Mouse (Mus musculus) megakaryocyte, embryonic 14.5 days (primary cell): ENCODE data around the gene Ece2. TPM values are rescaled to one million over a fixed set of nuclear protein-coding genes. Genes with fewer than 3 reads are reported as not detected.
A peak's percentile ranks its signal among the peaks of the same experiment; 100 is the strongest.
"Not testable (repeated sequence)": the region's sequence is repeated elsewhere in the genome, so short reads cannot be mapped to it uniquely, and the experiment has no call there.

Experiments
- H3K27me3 ChIP-seq: replicated peaks from 2 replicates; pipeline ENCODE3; 2012; ENCODE audit warnings: inconsistent platforms
- H3K36me3 ChIP-seq: replicated peaks from 2 replicates; pipeline ENCODE3; 2012; ENCODE audit warnings: low read length, inconsistent platforms, mixed read lengths
- H3K4me1 ChIP-seq: 2 replicates; pipeline ENCODE4 v1.6.1; 2012; ENCODE audit warnings: inconsistent platforms
- H3K4me3 ChIP-seq: replicated peaks from 2 replicates; pipeline ENCODE3; 2012; ENCODE audit warnings: moderate library complexity, mild to moderate bottlenecking, inconsistent platforms
- H3K9me3 ChIP-seq: 2 replicates; pipeline ENCODE4 v1.6.1; 2012; ENCODE audit warnings: inconsistent platforms
- FLI1 ChIP-seq: IDR thresholded peaks from 2 replicates; pipeline ENCODE4 v1.6.1; 2012; ENCODE audit warnings: low read length, inconsistent platforms, mixed read lengths
- GATA1 ChIP-seq: IDR thresholded peaks from 3 replicates; pipeline ENCODE4 v1.6.1; 2012; ENCODE audit warnings: mixed read lengths, low read length, inconsistent platforms, borderline replicate concordance
- polyA plus RNA-seq: library from polyadenylated mRNA; stranded (reverse); fragments of >175 nt; gene quantifications from 2 replicates; pipeline ENCODE4 v1.2.3, GENCODE M21; 2012; ENCODE audit warnings: low replicate concordance; ENCODE audit not compliant: insufficient read depth

The Ece2 gene
- polyA plus RNA-seq, 1 experiment, result not detected

DNA sequence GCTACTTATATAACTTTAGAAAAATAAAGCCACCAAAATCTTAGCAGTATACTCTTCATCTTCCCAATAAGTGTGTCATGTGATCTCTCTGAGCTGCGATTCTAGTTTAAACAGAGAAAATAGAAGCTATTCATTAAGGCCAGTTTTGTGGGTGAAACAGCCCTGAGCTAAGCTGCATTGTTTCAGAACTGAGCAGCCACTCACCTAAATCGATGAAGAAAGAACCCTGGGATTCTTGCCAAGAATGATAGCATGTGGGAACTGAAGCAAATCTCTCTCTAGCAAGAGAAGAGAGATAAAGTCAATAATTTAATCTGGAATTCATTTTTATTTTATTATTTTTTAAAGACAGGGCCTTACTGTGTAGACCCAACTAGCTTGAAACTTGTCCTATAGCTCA, 6.4 kb upstream of the Ece2 start:
- TF ChIP-seq GATA1, result no peak
- TF ChIP-seq FLI1, result no peak
- 0 out of 2 replicates have a peak, but pooled peaks cover 2% of the 10 kb centered on the region for H3K9me3 ChIP-seq

DNA sequence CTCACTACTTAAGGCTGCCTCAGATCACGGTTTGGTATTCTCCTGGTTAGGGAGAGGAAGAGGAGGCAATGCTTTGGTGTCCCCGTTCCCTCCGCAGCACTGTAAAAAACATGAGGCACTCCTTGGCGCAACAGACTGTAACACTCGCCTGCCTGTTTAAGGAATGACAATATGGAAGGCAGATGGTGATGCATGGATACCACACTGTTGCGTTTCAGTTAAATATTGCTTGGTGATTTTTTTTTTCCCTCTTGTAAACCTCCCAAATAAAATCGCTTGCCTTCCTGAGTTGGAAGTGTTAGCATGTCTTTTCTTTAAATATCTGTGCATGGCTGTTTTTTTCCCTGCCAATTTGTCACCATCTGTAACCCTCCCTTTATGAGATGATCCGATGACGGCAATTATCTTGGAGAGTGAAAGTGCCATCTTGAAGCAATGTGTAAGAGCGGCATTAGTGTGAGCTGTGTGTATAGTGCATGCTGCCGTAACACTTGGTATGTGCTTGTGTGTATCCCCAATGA, 697 bp upstream of the Ece2 start:
- H3K36me3 ChIP-seq, result no peaks in the 10 kb centered on the region
- H3K27me3 ChIP-seq, result peaks cover 59% of the 10 kb centered on the region
- no peak overlapping the region for H3K4me3 ChIP-seq
- H3K9me3 ChIP-seq, result 0 out of 2 replicates have a peak, but pooled peaks cover 2% of the 10 kb centered on the region
- TF ChIP-seq GATA1 (no peak), FLI1 (no peak)
- peaks cover 18% of the 10 kb centered on the region for H3K4me1 ChIP-seq

More for the DNA sequence above, 6.4 kb upstream of the Ece2 start:
- Histone ChIP-seq H3K4me1 (peaks cover 43% of the 10 kb centered on the region), H3K27me3 (peaks cover 58% of the 10 kb centered on the region), H3K4me3 (no peak overlapping the region), H3K36me3 (peaks cover 7% of the 10 kb centered on the region)

DNA sequence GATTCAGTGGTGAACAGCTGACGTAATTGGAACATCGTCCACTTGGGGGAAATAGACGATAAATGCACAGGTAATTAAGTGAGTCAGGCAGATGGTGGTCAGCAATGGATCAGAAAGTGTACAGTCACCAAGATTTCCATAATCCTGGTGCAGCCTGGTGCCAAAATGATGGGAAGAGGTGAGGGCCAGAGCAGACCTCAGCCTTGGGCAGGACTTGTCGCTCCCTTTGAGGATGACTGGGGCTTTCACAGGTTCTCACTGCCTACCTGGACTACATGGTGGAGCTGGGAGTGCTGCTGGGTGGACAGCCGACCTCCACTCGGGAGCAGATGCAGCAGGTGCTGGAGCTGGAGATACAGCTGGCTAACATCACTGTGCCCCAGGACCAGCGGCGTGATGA, 7.8 kb downstream of the Ece2 start:
- peaks cover 10% of the 10 kb centered on the region for H3K4me1 ChIP-seq
- peaks cover 71% of the 10 kb centered on the region for H3K27me3 ChIP-seq
- H3K36me3 ChIP-seq, result no peaks in the 10 kb centered on the region
- no peak overlapping the region for H3K4me3 ChIP-seq
- 0 out of 2 replicates have a peak, but pooled peaks cover 6% of the 10 kb centered on the region for H3K9me3 ChIP-seq
- no peak for TF ChIP-seq FLI1

DNA sequence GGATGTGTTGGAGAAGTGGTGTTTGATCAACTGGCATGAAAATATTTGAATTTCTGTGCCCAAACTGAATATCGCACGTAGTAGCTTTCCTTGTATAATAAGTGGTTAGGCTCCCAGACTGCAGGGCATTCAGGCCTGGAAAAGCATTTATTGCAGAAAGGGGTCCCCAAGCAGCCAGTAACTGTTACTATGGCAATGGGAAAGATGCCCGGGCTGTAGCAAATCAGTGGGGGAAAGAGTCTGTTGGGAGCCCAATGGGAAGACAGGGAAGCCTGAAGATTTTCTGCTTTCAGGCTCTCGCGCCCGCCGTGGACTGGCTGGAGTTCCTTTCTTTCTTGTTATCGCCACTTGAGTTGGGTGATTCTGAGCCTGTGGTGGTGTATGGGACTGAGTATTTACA, 8.7 kb downstream of the Ece2 start:
- H3K4me3 ChIP-seq, result no peak overlapping the region
- H3K36me3 ChIP-seq, result no peaks in the 10 kb centered on the region
- H3K4me1 ChIP-seq, result peaks cover 10% of the 10 kb centered on the region
- 0 out of 2 replicates have a peak, but pooled peaks cover 6% of the 10 kb centered on the region for H3K9me3 ChIP-seq
- H3K27me3 ChIP-seq, result peaks cover 65% of the 10 kb centered on the region
- TF ChIP-seq GATA1 (no peak), FLI1 (no peak)

DNA sequence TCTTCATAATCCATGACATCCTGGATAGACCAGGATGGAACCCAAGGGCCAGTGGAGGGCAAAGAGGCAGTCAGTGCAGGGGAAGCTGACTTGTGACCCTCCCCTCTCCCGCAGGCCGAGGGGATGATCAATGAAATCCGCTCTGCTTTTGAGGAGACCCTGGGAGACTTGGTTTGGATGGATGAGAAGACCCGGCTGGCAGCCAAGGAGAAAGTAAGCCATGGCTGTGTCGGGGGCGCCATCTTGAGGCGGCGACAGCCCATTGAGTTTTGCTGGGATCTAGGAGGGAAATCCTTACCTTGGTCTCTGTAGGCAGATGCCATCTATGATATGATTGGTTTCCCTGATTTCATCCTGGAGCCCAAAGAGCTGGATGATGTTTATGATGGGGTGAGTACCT, 12.5 kb downstream of the Ece2 start:
- Histone ChIP-seq H3K36me3 (no peaks in the 10 kb centered on the region), H3K4me1 (peaks cover 4% of the 10 kb centered on the region), H3K27me3 (peaks cover 65% of the 10 kb centered on the region), H3K4me3 (peak overlapping the region; percentile 85), H3K9me3 (no peaks in the 10 kb centered on the region)
- no peak for TF ChIP-seq GATA1
- no peak for TF ChIP-seq FLI1

DNA sequence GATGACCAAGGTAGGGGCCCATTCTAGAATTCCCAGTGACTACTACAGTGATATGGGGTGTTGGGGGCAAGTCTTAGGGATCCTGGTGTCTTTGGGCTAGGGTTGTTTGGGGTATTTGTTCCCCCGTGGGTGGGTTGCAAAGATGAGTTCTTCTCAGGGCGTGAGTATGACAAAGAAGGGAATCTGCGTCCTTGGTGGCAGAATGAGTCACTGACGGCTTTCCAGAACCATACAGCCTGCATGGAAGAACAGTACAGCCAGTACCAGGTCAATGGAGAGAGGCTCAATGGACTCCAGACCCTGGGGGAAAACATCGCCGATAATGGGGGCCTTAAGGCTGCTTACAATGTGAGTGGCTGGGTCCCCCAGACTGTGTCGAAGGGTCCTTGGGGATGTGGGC, 14.3 kb downstream of the Ece2 start:
- Histone ChIP-seq H3K9me3 (no peaks in the 10 kb centered on the region), H3K4me1 (peaks cover 4% of the 10 kb centered on the region), H3K27me3 (peaks cover 55% of the 10 kb centered on the region), H3K36me3 (no peaks in the 10 kb centered on the region), H3K4me3 (no peak overlapping the region)
- TF ChIP-seq FLI1 (no peak), GATA1 (no peak)

DNA sequence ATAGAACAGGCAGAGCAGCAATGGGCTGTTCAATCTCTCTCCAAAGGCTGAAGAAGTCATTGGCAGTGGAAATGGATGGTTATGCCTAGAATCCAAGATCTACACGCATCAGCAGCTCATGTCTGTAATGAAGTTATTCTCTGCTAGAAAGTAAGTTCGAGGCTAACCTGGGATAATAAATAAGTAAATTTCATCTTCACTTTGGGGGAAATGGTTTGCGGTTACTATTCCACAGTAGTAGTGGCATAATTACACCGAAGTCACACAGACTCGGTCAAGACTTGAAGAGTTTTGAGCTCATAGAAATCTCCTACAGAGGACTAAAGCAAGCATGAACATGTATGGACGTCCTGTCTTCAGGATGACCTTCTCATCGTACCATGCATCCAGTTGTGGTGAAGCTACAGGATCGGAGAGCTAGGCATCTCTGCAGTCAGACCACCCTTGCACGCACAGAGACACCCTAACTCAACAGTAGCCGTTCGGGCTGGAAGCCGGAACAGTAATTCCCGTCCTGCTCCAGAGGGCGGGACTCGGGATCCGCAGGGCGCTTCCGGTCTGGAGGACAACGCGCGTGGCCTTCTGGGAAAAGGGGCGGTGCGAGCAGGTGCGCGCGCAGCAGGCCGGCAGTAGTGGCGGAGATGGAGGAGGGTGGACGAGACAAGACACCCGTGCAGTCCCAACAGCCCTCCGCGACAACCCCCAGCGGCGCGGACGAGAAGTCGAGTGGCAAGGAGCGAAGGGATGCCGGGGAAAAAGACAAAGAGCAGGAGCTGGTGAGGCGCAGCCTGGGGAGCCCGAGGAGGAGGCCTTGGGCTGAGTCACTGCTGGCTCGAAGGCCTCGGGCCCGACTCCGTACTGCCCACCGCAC, 21.7 kb downstream of the Ece2 start, which contains the start of gene Psmd2:
Gene Psmd2 (plus strand): TSS at position 577 of the 871 bp plus-strand sequence.
- Histone ChIP-seq H3K9me3 (no peaks in the 10 kb centered on the region), H3K4me1 (peaks cover 20% of the 10 kb centered on the region), H3K4me3 (peak within 1 kb of the TSS; percentile 97), H3K36me3 (peaks cover 34% of the 10 kb centered on the region), H3K27me3 (peaks cover 14% of the 10 kb centered on the region)
- no peak for TF ChIP-seq GATA1
- 0 out of 2 replicates have a peak, but pooled peaks have one; percentile 56 for TF ChIP-seq FLI1

DNA sequence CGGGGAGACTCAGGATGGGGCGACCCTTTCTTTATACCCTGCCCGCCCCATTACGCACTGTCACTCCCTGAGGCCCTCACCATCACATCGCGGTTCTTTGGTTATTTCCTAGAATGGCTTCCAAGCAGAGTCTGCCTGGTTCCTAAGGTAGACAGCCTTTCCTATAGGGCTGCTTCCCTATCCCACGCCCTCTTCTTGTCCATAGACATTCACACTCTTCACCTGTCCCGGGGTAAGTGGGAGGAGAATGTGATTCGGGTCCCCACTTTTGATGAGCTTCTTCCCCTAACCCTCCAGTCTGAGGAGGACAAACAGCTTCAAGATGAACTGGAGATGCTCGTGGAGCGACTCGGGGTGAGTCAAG, 22.3 kb downstream of the Ece2 start:
- no peaks in the 10 kb centered on the region for H3K9me3 ChIP-seq
- no peak for TF ChIP-seq GATA1
- TF ChIP-seq FLI1, result no peak
- H3K4me1 ChIP-seq, result peaks cover 20% of the 10 kb centered on the region
- H3K27me3 ChIP-seq, result peaks cover 10% of the 10 kb centered on the region
- peak overlapping the region; percentile 97 for H3K4me3 ChIP-seq
- peaks cover 40% of the 10 kb centered on the region for H3K36me3 ChIP-seq

DNA sequence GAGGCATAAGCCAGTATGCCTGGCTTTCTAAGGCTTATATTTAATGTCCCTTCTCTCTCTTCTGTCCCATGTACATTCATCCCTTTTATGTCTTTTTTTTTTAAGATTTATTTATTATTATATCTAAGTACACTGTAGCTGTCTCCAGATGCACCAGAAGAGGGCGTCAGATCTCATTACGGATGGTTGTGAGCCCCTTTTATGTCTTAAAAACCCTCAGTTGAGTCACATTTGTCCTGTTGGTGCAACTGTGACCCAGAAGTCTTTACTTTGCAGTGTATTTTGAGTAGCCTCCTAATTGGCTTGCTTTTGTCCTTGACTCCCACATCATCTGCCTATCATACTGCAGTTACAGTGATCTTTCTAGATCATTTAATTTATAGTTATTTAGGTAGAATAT, 23.7 kb downstream of the Ece2 start:
- no peak overlapping the region for H3K4me3 ChIP-seq
- peaks cover 20% of the 10 kb centered on the region for H3K4me1 ChIP-seq
- H3K9me3 ChIP-seq, result no peaks in the 10 kb centered on the region
- H3K36me3 ChIP-seq, result peaks cover 54% of the 10 kb centered on the region
- TF ChIP-seq FLI1, result no peak
- TF ChIP-seq GATA1, result no peak
- peaks cover under 1% of the 10 kb centered on the region for H3K27me3 ChIP-seq

DNA sequence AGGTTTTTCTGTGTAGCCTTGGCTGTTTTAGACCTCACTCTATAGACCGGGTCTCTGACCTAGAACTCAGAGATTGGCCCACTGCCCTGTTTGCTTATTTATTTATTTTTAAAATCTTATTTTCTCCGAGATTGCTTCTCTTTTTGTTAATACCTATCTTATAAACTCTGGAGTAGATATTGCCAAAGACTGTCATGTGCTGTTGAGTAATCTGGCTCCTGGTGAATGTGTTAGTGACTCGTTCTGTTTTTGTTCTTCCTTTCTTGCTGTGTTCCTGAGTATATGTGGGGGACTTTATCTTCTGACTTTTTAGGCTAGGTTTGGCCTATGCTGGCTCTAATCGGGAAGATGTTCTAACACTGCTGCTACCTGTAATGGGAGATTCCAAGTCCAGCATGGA, 28.0 kb downstream of the Ece2 start:
- TF ChIP-seq FLI1, result no peak
- TF ChIP-seq GATA1, result no peak
- Histone ChIP-seq H3K9me3 (no peaks in the 10 kb centered on the region), H3K36me3 (peaks cover 96% of the 10 kb centered on the region)

DNA sequence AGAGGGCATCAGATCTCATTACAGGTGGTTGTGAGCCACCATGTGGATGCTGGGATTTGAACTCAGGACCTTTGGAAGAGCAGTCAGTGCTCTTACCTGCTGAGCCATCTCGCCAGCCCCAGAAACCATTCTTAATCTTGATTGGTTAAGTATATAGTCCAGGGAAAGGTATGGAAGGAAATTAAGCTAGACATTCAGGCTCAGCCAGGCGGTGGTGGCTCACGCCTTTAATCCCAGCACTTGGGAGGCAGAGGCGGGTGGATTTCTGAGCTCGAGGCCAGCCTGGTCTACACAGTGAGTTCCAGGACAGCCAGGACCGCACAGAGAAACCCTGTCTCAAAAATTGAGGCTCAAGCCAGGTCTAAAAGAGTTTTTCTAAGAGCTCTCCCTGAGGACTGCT, 38.4 kb downstream of the Ece2 start, which contains the start of gene Eif4g1:
Gene Eif4g1 (plus strand): TSS at position 301 of the 400 bp plus-strand sequence.
- H3K4me3 ChIP-seq, H3K27me3 ChIP-seq, H3K4me1 ChIP-seq, H3K9me3 ChIP-seq: not testable (repeated sequence)
- peaks cover 17% of the 10 kb centered on the region for H3K36me3 ChIP-seq

More for the DNA sequence above, 28.0 kb downstream of the Ece2 start:
- no peaks in the 10 kb centered on the region for H3K27me3 ChIP-seq
- peaks cover 7% of the 10 kb centered on the region for H3K4me1 ChIP-seq
- no peak overlapping the region for H3K4me3 ChIP-seq
